Mouse (Mus musculus) heart, embryonic 14.5 days (tissue): ENCODE data around the gene Hs3st3a1. TPM values are rescaled to one million over a fixed set of nuclear protein-coding genes. Genes with fewer than 3 reads are reported as not detected.

ENCODE experiments used
- ATAC-seq: fragments of 200-750 bp; cut with Nextera tagmentation; 2 replicates; pipeline ENCODE4 v1.8.0; 2017; ENCODE audit warnings: low read depth, moderate TSS enrichment; ENCODE audit not compliant: insufficient number of reproducible peaks, insufficient read depth, low FRiP score
- H3K27ac ChIP-seq, 2 experiments: fragments of 200-500 bp in 1 of 2; fragments of 300-500 bp in 1 of 2; sonication (generic) in 1 of 2; replicated peaks in 1 of 2; 2 replicates each; pipeline ENCODE4 v1.5.1; 2012 to 2014; ENCODE audit warnings: low read depth in 2 of 2, low read length in 2 of 2, control low read depth in 1 of 2, mild to moderate bottlenecking in 1 of 2, mixed read lengths in 1 of 2; ENCODE audit not compliant: control insufficient read depth in 1 of 2, insufficient read depth in 1 of 2
- H3K27me3 ChIP-seq: fragments of 300-500 bp; sonication (generic); 2 replicates; pipeline ENCODE4 v1.6.1; 2014; ENCODE audit warnings: mild to moderate bottlenecking, low read length, control low read depth; ENCODE audit not compliant: control insufficient read depth, insufficient read depth
- H3K36me3 ChIP-seq: fragments of 300-500 bp; sonication (generic); 2 replicates; pipeline ENCODE4 v1.6.1; 2014; ENCODE audit warnings: mild to moderate bottlenecking, control low read depth, low read length, mixed read lengths; ENCODE audit not compliant: control insufficient read depth, insufficient read depth
- H3K4me1 ChIP-seq, 2 experiments: fragments of 200-500 bp in 1 of 2; fragments of 300-500 bp in 1 of 2; sonication (generic) in 1 of 2; 2 replicates each; pipeline ENCODE4 v1.6.1; 2012 to 2014; ENCODE audit warnings: low read length in 2 of 2, control low read depth in 1 of 2, mixed read lengths in 1 of 2; ENCODE audit not compliant: control insufficient read depth in 2 of 2, insufficient read depth in 2 of 2
- H3K4me2 ChIP-seq: fragments of 300-500 bp; sonication (generic); 2 replicates; pipeline ENCODE4 v1.6.1; 2014; ENCODE audit warnings: mild to moderate bottlenecking, low read length
- H3K4me3 ChIP-seq, 2 experiments: fragments of 200-500 bp in 1 of 2; fragments of 300-500 bp in 1 of 2; sonication (generic) in 1 of 2; 2 replicates each; pipeline ENCODE4 v1.5.1; 2012 to 2014; ENCODE audit warnings: low read length in 2 of 2, mild to moderate bottlenecking in 2 of 2, control low read depth in 1 of 2, low read depth in 1 of 2, moderate library complexity in 1 of 2; ENCODE audit not compliant: control insufficient read depth in 1 of 2, insufficient read depth in 1 of 2
- H3K9ac ChIP-seq: fragments of 300-500 bp; sonication (generic); 2 replicates; pipeline ENCODE4 v1.6.1; 2014; ENCODE audit warnings: mild to moderate bottlenecking, low read length
- H3K9me3 ChIP-seq: fragments of 300-500 bp; sonication (generic); 2 replicates; pipeline ENCODE4 v1.6.1; 2016; ENCODE audit warnings: low read length, control low read depth; ENCODE audit not compliant: control insufficient read depth
- WGBS: fragments of 180-500 bp; shearing (Covaris S2); extraction: QIAGEN DNeasy Blood & Tissue Kit; methylation state at CpG from one replicate; pipeline ENCODE4 v1.1.7; 2014; 5-methylcytosine and 5-hydroxymethylcytosine counted together
- polyA plus RNA-seq: library from polyadenylated mRNA; unstranded; fragments of >200 nt; fragmentation: Nextera tagmentation; extraction: Ambion mirVana; gene quantifications from 2 replicates; pipeline ENCODE4 v1.2.1, GENCODE M21; 2014

Gene Hs3st3a1
- polyA plus RNA-seq, 1 experiment from 2014 or later: 0.88 TPM

- Histone ChIP-seq H3K27me3 (no peaks in the 10 kb centered on the region; the same call in 1 of the 2 replicates), H3K36me3 (no peaks in the 10 kb centered on the region), H3K9me3 (no peaks in the 10 kb centered on the region), H3K4me3 (no peak overlapping the region), H3K27ac (no peak overlapping the region), H3K9ac (no peak overlapping the region), H3K4me2 (no peak overlapping the region), H3K4me1 (peaks cover 0 to 4% of the 10 kb centered on the region in 2 experiments; a peak in 1 of 4 replicates)
- no peak for ATAC-seq
- 60% methylated on average over 3 of the region's 3 CpGs for WGBS
Measured at GRCm38 (mm10) chr11:64537230-64537629, 102.1 kb downstream of the Hs3st3a1 start.

GRCm38 (mm10) chr11:64541866-64542265, 106.7 kb downstream of the Hs3st3a1 start:
- Histone ChIP-seq H3K36me3 (no peaks in the 10 kb centered on the region), H3K9ac (no peak overlapping the region), H3K27me3 (peaks cover 5% of the 10 kb centered on the region; the same call in 1 of the 2 replicates), H3K4me2 (no peak overlapping the region), H3K9me3 (no peaks in the 10 kb centered on the region), H3K4me1 (peaks cover 2 to 4% of the 10 kb centered on the region in 2 experiments; a peak in 2 of 4 replicates), H3K27ac (no peak overlapping the region), H3K4me3 (no peak overlapping the region)
- no peak for ATAC-seq
- 72% methylated on average over 9 of the region's 9 CpGs for WGBS

- no peak overlapping the region for H3K27ac ChIP-seq
- H3K4me1 ChIP-seq: peaks cover 2 to 4% of the 10 kb centered on the region in 2 experiments; a peak in 2 of 4 replicates
- ATAC-seq: no peak
- no peak overlapping the region for H3K4me3 ChIP-seq
- H3K4me2 ChIP-seq: no peak overlapping the region
- peaks cover 5% of the 10 kb centered on the region; the same call in 1 of the 2 replicates for H3K27me3 ChIP-seq
- no peak overlapping the region for H3K9ac ChIP-seq
- 36% methylated on average over 6 of the region's 6 CpGs for WGBS
- no peaks in the 10 kb centered on the region for H3K9me3 ChIP-seq
- no peaks in the 10 kb centered on the region for H3K36me3 ChIP-seq
Measured at GRCm38 (mm10) chr11:64542335-64542734, 107.2 kb downstream of the Hs3st3a1 start.

DNA sequence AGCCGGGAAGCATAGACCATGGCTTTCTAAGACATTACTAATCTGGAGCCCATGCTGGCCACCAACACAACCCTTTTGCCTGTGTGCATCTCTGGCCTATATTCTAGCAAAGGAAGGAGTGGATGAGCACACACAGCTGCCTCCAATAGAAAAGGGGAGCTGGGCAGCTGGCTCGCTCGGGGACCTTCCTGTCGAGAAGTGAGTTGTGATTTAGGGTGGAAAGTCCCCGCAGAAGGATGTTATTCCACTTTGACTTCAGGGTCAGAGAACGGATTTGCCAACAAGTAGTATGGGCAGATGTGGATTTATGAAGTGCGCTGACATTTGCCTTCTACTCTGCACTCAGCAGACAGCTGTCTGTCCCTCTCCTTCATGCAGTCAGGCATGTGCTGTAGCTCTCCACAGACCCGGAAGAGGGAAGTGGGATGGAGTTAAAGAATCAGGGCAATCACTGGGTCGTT, 108.1 kb downstream of the Hs3st3a1 start:
- Histone ChIP-seq H3K27ac (no peak overlapping the region), H3K4me2 (no peak overlapping the region), H3K4me3 (no peak overlapping the region), H3K9me3 (no peaks in the 10 kb centered on the region), H3K27me3 (peaks cover 5% of the 10 kb centered on the region; the same call in 1 of the 2 replicates), H3K9ac (no peak overlapping the region), H3K36me3 (no peaks in the 10 kb centered on the region), H3K4me1 (peaks cover 2 to 4% of the 10 kb centered on the region in 2 experiments; a peak in 2 of 4 replicates)
- ATAC-seq: no peak
- WGBS: 73% methylated on average over 9 of the region's 9 CpGs

GRCm38 (mm10) chr11:64544236-64544635, 109.1 kb downstream of the Hs3st3a1 start:
- H3K4me3 ChIP-seq: no peak overlapping the region
- WGBS: 48% methylated on average over 5 of the region's 5 CpGs
- H3K27me3 ChIP-seq: peaks cover 5% of the 10 kb centered on the region; the same call in 1 of the 2 replicates
- no peak overlapping the region for H3K4me2 ChIP-seq
- no peak overlapping the region for H3K27ac ChIP-seq
- H3K9ac ChIP-seq: no peak overlapping the region
- no peak for ATAC-seq
- H3K9me3 ChIP-seq: no peaks in the 10 kb centered on the region
- H3K36me3 ChIP-seq: no peaks in the 10 kb centered on the region
- H3K4me1 ChIP-seq: peaks cover 2 to 4% of the 10 kb centered on the region in 2 experiments; a peak in 2 of 4 replicates

- Histone ChIP-seq H3K4me3 (no peak overlapping the region), H3K9ac (no peak overlapping the region), H3K9me3 (no peaks in the 10 kb centered on the region), H3K36me3 (no peaks in the 10 kb centered on the region), H3K4me1 (no peaks in the 10 kb centered on the region), H3K4me2 (no peak overlapping the region), H3K27ac (no peak overlapping the region), H3K27me3 (0 out of 2 replicates have a peak, but pooled peaks cover 5% of the 10 kb centered on the region)
- WGBS: 28% methylated on average over 7 of the region's 7 CpGs
- no peak for ATAC-seq
Measured at GRCm38 (mm10) chr11:64549380-64549779, 114.2 kb downstream of the Hs3st3a1 start.

- Histone ChIP-seq H3K4me3 (no peak overlapping the region), H3K27ac (no peak overlapping the region), H3K4me1 (no peaks in the 10 kb centered on the region), H3K4me2 (no peak overlapping the region), H3K9ac (no peak overlapping the region), H3K27me3 (0 out of 2 replicates have a peak, but pooled peaks cover 8% of the 10 kb centered on the region), H3K9me3 (no peaks in the 10 kb centered on the region), H3K36me3 (no peaks in the 10 kb centered on the region)
- WGBS: 74% methylated on average over 8 of the region's 8 CpGs
- ATAC-seq: no peak
Measured at GRCm38 (mm10) chr11:64549955-64550354, 114.8 kb downstream of the Hs3st3a1 start.

DNA sequence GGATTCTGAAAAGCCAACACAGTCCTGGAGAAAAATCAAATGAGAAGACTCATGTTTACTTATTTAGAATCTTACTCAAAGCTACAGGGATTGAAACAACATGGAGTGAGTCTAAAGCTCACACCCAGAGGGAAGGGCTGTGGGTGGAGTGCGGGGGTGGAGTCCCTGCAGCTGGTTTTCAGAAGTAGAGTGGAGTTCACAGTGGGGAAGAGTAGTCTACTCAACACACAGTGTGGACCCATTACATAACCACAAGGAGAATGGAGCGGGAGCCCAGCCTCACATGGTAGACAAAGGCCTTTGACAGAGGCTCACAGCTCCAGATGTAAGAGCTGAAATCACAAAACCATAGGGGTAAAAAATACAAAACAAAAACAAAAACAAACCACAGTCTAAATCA, 123.2 kb downstream of the Hs3st3a1 start:
- Histone ChIP-seq H3K36me3 (no peaks in the 10 kb centered on the region), H3K9ac (no peak overlapping the region), H3K27ac (no peak overlapping the region), H3K4me1 (peaks cover 6 to 8% of the 10 kb centered on the region in 2 experiments), H3K4me2 (no peak overlapping the region), H3K9me3 (no peaks in the 10 kb centered on the region), H3K27me3 (0 out of 2 replicates have a peak, but pooled peaks cover 3% of the 10 kb centered on the region), H3K4me3 (no peak overlapping the region)
- ATAC-seq: no peak
- 83% methylated on average over 2 of the region's 2 CpGs for WGBS
